Mouse (Mus musculus) limb, embryonic 14.5 days (tissue): ENCODE measurements around the gene Samd8. TPM values are rescaled to one million over a fixed set of nuclear protein-coding genes. Genes with fewer than 3 reads are reported as not detected.

Experiments
- ATAC-seq: fragments of 200-750 bp; cut with Nextera tagmentation; 2 replicates; pipeline ENCODE4 v1.8.0; 2017; ENCODE audit warnings: low read depth, moderate number of reproducible peaks, moderate TSS enrichment; ENCODE audit not compliant: low FRiP score
- DNase-seq: peaks from one replicate; pipeline ENCODE4 v3.0.0-alpha.2; 2015; ENCODE audit warnings: low spot score
- H3K27ac ChIP-seq: fragments of 300-500 bp; sonication (generic); replicated peaks from 2 replicates; pipeline ENCODE4 v1.5.1; 2014; ENCODE audit warnings: low read depth, mild to moderate bottlenecking, low read length, moderate library complexity, mixed read lengths
- H3K27me3 ChIP-seq: fragments of 300-500 bp; sonication (generic); 2 replicates; pipeline ENCODE4 v1.6.1; 2014; ENCODE audit warnings: low read length, mixed read lengths; ENCODE audit not compliant: control insufficient read depth, insufficient read depth
- H3K36me3 ChIP-seq: fragments of 300-500 bp; sonication (generic); 2 replicates; pipeline ENCODE4 v1.6.1; 2014; ENCODE audit warnings: mild to moderate bottlenecking, low read length, moderate library complexity, mixed read lengths; ENCODE audit not compliant: control insufficient read depth, insufficient read depth
- H3K4me1 ChIP-seq: fragments of 300-500 bp; sonication (generic); 2 replicates; pipeline ENCODE4 v1.6.1; 2014; ENCODE audit warnings: antibody characterized with exemption, low read length, mixed read lengths; ENCODE audit not compliant: control insufficient read depth, insufficient read depth
- H3K4me2 ChIP-seq: fragments of 300-500 bp; sonication (generic); replicated peaks from 2 replicates; pipeline ENCODE4 v1.6.1; 2014; ENCODE audit warnings: low read depth, mild to moderate bottlenecking, low read length, moderate library complexity; ENCODE audit not compliant: severe bottlenecking
- H3K4me3 ChIP-seq: fragments of 300-500 bp; sonication (generic); replicated peaks from 2 replicates; pipeline ENCODE4 v1.5.1; 2014; ENCODE audit warnings: low read length
- H3K9ac ChIP-seq: fragments of 300-500 bp; sonication (generic); 2 replicates; pipeline ENCODE4 v1.6.1; 2014; ENCODE audit warnings: mild to moderate bottlenecking, low read depth, low read length, moderate library complexity; ENCODE audit not compliant: severe bottlenecking
- H3K9me3 ChIP-seq: fragments of 300-500 bp; sonication (generic); 2 replicates; pipeline ENCODE4 v1.6.1; 2016; ENCODE audit warnings: low read length; ENCODE audit not compliant: control insufficient read depth
- POLR2A ChIP-seq: fragments of 200-500 bp; IDR thresholded peaks from 2 replicates; pipeline ENCODE4 v1.8.0; 2012; ENCODE audit warnings: inconsistent platforms, mild to moderate bottlenecking, moderate library complexity, borderline replicate concordance; ENCODE audit not compliant: insufficient read depth, insufficient read length; ENCODE audit errors: extremely low read depth
- WGBS: fragments of 180-500 bp; shearing (Covaris S2); extraction: QIAGEN DNeasy Blood & Tissue Kit; methylation state at CpG from one replicate; pipeline ENCODE4 v1.1.7; 2014; 5-methylcytosine and 5-hydroxymethylcytosine counted together
- polyA plus RNA-seq, 2 experiments: library from polyadenylated mRNA; depleted of rRNA in 1 of 2; stranded (reverse) in 1 of 2; unstranded in 1 of 2; fragments of >200 nt; fragmentation: Nextera tagmentation in 1 of 2; extraction: Ambion mirVana in 1 of 2; gene quantifications; 2 replicates each; pipeline versions ENCODE4 v1.2.1 to v1.2.3; 2012 to 2014

The Samd8 gene
- polyA plus RNA-seq, 2 experiments = 11.4 to 12.3 TPM

DNA sequence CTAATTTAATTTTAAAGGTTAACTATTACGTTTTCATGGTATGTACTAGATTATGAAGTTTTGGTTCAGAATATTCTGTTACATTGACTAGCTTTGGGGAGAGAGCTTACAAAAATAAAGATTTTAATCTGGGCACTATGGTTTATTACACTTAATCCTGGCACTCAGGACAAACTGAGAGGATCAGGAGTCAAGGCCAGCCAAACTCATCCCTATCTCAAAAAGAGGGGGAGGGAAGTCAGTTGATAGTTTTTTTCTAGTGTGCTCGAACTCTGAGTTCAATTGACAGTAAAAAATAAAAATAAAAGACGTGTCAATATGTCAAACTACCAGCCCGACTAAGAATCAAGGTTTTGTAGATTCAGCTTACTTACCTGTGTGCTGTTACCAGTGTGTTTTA, 3.0 kb downstream of the Samd8 start:
- Histone ChIP-seq H3K27ac (no peak overlapping the region), H3K27me3 (no peaks in the 10 kb centered on the region), H3K9ac (no peak overlapping the region), H3K4me2 (no peak overlapping the region), H3K9me3 (no peaks in the 10 kb centered on the region), H3K4me3 (no peak overlapping the region), H3K4me1 (peaks cover 12% of the 10 kb centered on the region), H3K36me3 (no peaks in the 10 kb centered on the region)
- no peak for DNase-seq
- ATAC-seq = no peak
- WGBS = 85% methylated on average over 4 of the region's 4 CpGs
- no peak for TF ChIP-seq POLR2A

DNA sequence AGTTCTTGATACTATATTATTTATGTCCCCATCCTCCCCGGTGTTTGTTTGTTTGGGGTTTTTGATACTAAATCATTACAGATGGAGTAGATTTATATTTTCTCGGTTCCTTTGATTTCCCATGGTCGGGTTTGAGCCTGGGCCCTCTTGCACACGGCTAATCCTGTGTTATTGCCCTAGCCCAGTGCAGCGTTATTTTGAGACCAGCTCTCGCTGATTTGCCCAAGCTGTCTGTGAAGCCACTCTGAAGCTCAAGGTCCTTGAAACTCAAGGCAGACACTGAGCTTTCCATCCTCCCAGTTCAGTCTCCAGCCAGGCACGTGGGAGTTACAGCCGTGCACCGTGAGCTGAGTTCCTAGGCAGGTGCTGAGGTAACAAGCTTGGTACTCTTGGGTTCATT, 11.2 kb downstream of the Samd8 start:
- H3K4me1 ChIP-seq = no peaks in the 10 kb centered on the region
- H3K4me2 ChIP-seq = no peak overlapping the region
- no peak for DNase-seq
- TF ChIP-seq POLR2A = no peak
- no peak for ATAC-seq
- H3K27ac ChIP-seq = no peak overlapping the region
- no peaks in the 10 kb centered on the region for H3K36me3 ChIP-seq
- WGBS = 78% methylated on average over 9 of the region's 9 CpGs
- H3K4me3 ChIP-seq = no peak overlapping the region
- H3K9ac ChIP-seq = no peak overlapping the region
- H3K27me3 ChIP-seq = no peaks in the 10 kb centered on the region
- H3K9me3 ChIP-seq = no peaks in the 10 kb centered on the region

DNA sequence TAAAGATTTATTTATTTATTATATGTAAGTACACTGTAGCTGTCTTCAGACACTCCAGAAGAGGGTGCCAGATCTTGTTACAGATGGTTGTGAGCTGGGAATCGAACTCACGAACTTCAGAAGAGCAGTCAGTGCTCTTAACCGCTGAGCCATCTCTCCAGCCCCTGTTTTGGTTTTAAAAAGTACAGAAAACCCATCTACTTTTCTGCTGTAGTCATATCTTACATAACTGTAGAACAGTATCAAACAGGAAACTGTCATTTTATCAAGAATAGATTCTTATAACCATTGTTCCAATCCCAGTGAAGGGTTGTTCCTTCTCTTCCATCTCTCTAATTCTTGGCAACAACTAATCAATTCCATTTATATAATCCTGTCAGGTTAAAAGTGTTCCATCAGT, 13.4 kb downstream of the Samd8 start:
- Histone ChIP-seq H3K27ac (no peak overlapping the region), H3K27me3 (no peaks in the 10 kb centered on the region), H3K36me3 (no peaks in the 10 kb centered on the region), H3K9ac (no peak overlapping the region), H3K4me3 (no peak overlapping the region), H3K9me3 (no peaks in the 10 kb centered on the region), H3K4me2 (no peak overlapping the region), H3K4me1 (peaks cover 7% of the 10 kb centered on the region; the same call in 1 of the 2 replicates)
- ATAC-seq (no peak), DNase-seq (no peak)
- WGBS = 88% methylated on average over 3 of the region's 3 CpGs
- TF ChIP-seq POLR2A = no peak

DNA sequence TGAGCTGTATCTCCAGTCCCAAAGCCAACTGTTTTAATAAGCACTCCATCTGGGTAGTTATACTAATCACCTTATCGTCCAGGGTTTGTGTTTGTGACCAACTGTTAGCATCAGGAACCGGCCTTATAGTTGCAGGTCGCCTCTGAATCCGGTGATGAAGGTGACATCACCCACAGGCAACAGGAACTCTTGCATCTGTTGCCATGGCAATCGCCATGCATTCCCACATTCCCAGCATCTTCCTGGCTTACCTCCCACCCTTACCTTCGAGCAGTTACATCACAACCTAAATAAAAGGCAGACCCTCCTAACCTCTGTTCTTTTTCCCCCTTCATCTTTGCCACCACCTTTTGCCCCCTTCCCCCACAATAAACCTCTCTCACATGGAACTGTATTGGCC, 14.3 kb downstream of the Samd8 start:
- Histone ChIP-seq H3K4me2 (no peak overlapping the region), H3K36me3 (no peaks in the 10 kb centered on the region), H3K27ac (no peak overlapping the region), H3K9ac (no peak overlapping the region), H3K4me1 (peaks cover 7% of the 10 kb centered on the region; the same call in 1 of the 2 replicates), H3K9me3 (no peaks in the 10 kb centered on the region), H3K4me3 (no peak overlapping the region), H3K27me3 (no peaks in the 10 kb centered on the region)
- 77% methylated on average over 6 of the region's 6 CpGs for WGBS
- DNase-seq (no peak), ATAC-seq (no peak)
- TF ChIP-seq POLR2A = no peak

DNA sequence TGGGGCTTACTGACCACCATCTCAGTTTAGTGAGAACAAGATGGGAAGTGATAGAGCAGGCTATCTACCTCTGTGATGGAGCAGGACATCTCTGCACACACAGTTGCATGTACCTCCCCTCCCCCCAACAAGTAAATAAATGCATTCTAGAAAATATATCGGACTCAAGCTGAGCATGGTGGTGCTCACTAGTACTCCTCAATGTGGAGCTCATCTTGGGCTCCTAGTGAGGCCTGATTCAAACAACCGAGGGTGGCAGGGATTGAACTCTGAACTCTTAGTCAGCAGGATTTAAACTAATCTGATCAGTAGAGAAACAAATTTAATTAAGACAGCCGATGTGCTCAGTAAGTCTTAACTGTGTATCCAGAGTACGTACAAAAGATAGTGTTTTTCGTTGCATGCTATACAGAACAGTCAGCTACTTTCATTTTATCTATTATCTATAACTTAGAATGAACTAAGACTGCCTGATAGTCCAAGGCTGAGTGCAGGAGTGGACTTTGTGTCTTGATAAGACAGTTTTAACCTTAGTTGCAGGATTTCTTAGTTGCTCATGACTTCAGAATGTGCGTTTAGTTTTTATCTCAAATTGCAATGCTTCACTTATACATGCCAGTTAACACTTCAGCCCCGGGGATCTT, 15.5 kb downstream of the Samd8 start:
- no peak for TF ChIP-seq POLR2A
- H3K4me3 ChIP-seq = no peak overlapping the region
- no peak overlapping the region for H3K4me2 ChIP-seq
- H3K36me3 ChIP-seq = no peaks in the 10 kb centered on the region
- 89% methylated on average over 7 of the region's 7 CpGs for WGBS
- ATAC-seq = no peak
- no peak for DNase-seq
- H3K9ac ChIP-seq = no peak overlapping the region
- H3K4me1 ChIP-seq = peaks cover 7% of the 10 kb centered on the region; the same call in 1 of the 2 replicates
- H3K27me3 ChIP-seq = no peaks in the 10 kb centered on the region
- H3K9me3 ChIP-seq = no peaks in the 10 kb centered on the region
- no peak overlapping the region for H3K27ac ChIP-seq
